Mouse (Mus musculus): ENCODE measurements around the gene Ankrd6. TPM values are rescaled to one million over a fixed set of nuclear protein-coding genes. Genes with fewer than 3 reads are reported as not detected.

The Ankrd6 gene
- total RNA-seq, 4 experiments from 2014 or later = 4.0 to 6.2 (median 5.1) TPM

DNA sequence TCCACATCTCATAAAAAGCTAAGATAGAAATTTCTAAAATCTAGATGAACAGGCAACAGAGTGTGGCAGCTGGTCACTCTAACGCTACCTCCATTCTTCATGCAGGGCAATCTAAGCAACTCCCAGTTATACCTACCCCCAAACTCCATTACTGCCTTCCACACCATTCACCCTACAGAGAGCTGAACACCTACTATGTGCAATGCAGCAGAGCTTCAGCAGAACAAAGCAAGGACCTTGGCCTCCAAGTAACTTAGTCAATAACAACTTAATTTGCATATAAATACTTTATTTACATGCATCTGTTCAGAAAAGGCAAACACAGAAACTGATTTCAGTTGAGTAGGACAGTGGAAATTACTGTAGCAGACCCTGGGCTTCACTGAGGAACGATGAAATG lies 44.7 kb downstream of the Ankrd6 start:
- no peak for DNase-seq (ENCODE audit: low spot score)

DNA sequence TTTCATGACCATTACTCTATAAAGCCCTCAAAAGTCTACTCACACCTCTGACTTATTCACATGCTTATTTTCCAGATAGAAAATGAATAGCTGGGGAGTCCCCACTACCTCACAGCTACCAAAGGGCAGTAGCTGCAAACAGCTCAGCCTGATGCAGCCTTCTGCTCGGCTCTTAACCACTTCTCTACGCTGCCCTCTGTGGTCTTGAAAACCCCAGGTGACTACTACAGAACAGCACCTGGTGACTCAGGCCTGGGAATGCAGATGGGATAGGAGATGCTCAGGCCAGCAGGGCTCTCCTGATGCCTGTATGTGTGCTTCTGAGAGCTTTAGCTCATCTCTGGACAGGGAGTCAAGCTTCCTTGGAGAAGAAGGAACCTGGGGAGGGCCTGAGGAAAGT lies 45.3 kb downstream of the Ankrd6 start:
- no peak for DNase-seq (ENCODE audit: low spot score)

- no peak for DNase-seq (ENCODE audit: low spot score)
These were observed 46.8 kb downstream of the Ankrd6 start for GRCm38 (mm10) chr4:32903826-32904225.

DNA sequence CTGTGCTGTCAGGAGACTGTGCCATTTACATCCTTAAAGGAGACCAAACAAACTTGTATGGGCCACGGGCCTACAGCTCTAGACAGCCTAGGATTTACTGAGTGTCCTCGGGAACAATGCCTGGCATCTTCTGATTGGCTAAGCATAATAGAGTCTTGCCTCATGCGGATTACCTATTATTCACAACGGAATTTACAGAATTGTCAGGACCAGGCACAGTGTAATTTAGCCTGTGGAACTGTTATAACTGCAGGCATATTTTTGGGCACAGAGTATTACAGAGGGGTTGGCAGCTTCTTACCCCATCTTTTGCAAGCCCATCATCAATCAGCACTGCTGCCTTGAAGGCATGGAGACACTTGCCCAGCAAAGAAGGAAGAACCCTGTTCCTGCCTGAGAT lies 51.6 kb downstream of the Ankrd6 start:
- no peak for DNase-seq (ENCODE audit: low spot score)

DNA sequence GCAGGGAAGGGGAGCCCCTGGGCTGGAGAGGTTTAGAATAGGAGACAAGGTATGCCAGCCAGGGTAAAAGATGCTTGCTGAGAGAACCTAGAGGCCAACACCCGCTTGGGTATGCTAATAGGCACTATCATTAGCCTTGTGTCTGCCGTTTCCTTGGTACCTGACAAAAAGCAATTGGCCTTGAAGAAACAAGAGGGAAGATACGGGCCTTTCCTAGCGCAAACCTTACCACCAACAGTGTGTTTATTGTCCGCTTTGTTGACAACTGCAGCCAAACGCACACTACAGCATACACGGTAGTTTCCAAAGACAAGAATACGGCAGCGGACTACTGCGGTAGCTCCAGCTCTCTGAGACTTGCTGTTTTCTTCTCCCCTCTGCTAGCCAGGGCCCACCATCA lies 59.3 kb downstream of the Ankrd6 start:
- no peak for DNase-seq (ENCODE audit: low spot score)

DNA sequence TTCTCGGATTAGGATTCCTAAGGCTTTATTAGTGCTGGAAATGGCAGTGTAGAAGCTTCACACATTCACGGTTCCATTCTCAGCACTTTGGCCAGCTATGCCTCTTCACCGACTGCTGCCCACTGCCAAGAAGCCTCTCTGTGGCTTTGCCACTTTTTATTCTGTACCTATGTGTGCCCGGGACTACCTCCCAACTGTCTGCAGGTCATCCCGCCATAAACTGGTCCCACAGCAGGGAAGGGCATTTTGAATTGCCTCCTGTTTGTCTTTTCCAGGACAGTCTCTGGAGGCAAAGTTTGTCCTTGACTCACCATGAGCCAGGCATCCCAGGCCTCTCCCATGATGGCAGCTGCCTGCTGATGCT lies 59.9 kb downstream of the Ankrd6 start:
- no peak for DNase-seq (ENCODE audit: low spot score)

GRCm38 (mm10) chr4:32889996-32890734 lies 60.5 kb downstream of the Ankrd6 start:
- DNase-seq (ENCODE audit: low spot score) = peak; percentile 31

GRCm38 (mm10) chr4:32889246-32889645 lies 61.4 kb downstream of the Ankrd6 start:
- DNase-seq (ENCODE audit: low spot score) = peak; percentile 69

DNA sequence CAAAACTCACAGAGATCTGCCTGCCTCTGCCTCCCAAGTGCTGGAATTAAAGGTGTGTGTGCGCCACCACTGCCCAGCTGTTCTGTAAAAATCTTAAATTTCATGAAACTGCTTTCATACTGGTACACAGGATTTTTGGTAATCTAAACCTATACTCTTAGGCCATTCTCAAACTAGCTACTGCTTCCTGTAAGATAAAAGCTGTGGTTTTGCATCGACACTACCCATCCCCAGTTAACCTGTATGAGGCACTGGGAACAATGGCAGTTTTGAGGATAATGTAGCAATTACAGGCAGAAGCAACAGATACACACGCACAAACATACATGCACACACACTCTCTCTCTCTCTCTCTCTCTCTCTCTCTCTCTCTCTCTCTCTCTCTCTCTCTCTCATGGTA lies 64.2 kb downstream of the Ankrd6 start:
- DNase-seq (ENCODE audit: low spot score) = no peak

DNA sequence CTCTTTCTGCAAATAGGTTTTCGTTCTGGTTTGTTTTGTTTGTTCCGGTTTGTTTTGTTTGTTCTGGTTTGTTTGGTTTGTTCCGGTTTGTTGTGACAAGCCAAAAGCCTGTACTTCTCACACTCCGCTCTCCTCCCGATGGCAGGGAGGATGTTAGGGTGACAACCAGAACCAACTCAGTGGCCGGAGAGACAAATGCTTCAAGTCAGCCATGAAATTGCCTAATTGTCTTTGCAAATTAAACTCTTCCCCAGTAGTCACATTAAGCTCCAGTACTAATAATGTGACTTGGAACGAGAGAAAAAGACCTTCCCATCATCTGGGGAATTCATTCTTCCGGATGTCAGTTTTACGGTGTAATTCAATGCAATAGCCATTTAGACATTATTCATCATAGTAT lies 66.0 kb downstream of the Ankrd6 start:
- DNase-seq (ENCODE audit: low spot score) = no peak

- DNase-seq (ENCODE audit: low spot score) = no peak
These were observed 69.6 kb downstream of the Ankrd6 start for GRCm38 (mm10) chr4:32881001-32881400.

DNA sequence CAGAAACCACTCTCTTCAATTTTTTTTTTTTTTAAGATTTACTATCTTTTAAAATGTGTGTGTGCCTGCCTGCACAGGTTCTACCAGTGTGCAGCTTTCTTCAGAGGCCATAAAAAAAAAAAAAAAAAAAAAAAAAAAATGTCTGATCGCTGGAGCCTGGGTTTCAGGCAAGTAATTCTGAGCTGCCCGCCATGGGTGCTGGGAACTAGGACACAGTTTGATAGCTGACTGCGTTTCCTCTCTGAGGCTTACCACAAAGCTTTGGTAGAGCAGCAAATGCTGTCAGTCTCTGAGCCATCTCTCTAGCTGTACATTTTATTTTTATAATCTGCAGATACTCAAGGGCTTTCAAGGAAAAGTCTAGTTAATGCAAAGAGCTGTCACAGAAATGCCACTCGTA lies 76.0 kb downstream of the Ankrd6 start:
- no peak for DNase-seq (ENCODE audit: low spot score)

DNA sequence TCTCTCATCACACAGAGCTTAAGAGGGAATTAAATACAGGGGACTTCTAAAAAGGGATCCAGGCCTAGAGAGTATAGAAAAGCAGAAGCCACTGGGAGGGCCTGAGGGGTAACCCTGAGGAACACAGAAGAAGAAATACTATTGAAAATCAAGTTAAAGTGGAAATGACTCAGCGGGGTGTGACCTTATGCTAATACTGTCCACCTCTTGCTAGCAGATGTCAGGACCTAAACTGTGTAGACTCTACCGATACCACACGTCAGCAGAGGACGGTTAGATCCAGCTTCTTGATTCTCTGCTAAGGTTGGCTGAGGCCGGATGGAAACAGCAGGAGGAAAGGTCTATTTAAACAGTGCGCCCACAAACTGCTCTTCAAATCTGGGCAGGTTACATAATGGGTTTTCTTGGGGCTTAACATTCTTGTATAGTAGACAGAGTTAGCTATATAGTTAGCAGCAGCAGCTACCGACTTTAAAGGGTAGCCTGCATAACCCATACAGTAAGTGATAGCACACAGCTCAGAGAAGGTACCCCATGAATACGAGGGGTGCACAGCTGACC lies 78.4 kb downstream of the Ankrd6 start:
- no peak for DNase-seq (ENCODE audit: low spot score)

DNA sequence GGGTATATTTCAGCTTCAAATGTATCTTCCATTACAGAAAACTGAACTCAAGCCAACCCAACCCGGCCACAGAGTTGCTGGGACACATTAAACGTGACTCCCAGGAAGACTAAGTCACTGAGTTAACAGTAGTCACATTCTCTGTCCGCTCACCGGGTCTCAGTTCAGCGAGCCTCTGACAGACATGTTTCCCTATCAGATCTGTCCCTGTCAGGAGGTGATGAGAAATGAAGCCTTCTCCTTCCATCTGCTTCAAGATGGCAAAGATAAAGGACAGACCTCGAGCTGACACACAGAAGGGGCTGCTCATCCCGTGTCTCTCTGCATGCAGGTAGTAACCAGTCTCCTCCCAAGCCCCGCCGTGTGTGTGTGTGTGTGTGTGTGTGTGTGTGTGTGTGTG lies 81.3 kb downstream of the Ankrd6 start:
- no peak for DNase-seq (ENCODE audit: low spot score)

DNA sequence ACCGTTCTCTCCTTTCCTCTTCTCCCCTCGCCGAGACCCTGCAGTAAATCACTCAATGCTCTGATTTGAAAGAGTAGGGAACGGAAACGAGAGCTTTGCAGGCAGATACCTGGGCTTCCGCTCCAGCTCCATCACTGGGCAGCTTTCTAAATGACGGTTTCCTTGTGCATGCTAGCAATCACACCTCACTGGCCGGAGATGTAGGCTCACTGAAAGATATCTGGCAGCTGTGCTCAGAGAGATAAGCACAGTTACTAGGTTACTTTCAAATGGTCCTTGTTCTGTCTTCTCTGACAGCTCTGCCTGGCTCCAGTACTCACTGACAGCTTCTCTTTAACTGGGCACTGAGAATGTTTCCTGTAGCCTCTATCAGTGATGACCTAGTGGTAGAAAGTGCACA lies 81.8 kb downstream of the Ankrd6 start:
- no peak for DNase-seq (ENCODE audit: low spot score)

GRCm38 (mm10) chr4:32868437-32868836 lies 82.2 kb downstream of the Ankrd6 start:
- DNase-seq (ENCODE audit: low spot score) = no peak

GRCm38 (mm10) chr4:32867460-32867859 lies 83.2 kb downstream of the Ankrd6 start:
- DNase-seq (ENCODE audit: low spot score) = no peak

DNA sequence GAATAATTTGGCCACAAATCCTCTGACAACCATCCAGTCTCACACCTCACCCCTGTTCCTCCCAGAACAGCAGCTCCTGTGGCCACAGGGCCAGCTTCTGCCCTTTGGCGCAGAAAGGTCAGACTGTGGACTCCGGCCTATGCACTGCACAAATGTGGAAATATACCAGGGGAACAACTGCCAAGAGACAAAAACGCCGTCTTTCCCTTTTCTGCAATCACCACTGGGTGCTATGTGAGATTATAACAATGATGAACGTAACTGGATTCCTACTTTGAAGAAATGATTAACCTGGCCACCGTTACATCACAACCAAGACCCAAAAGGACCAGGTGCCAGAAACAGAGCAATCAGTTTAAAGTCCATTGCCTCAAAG lies 85.8 kb downstream of the Ankrd6 start:
- DNase-seq (ENCODE audit: low spot score) = no peak

DNA sequence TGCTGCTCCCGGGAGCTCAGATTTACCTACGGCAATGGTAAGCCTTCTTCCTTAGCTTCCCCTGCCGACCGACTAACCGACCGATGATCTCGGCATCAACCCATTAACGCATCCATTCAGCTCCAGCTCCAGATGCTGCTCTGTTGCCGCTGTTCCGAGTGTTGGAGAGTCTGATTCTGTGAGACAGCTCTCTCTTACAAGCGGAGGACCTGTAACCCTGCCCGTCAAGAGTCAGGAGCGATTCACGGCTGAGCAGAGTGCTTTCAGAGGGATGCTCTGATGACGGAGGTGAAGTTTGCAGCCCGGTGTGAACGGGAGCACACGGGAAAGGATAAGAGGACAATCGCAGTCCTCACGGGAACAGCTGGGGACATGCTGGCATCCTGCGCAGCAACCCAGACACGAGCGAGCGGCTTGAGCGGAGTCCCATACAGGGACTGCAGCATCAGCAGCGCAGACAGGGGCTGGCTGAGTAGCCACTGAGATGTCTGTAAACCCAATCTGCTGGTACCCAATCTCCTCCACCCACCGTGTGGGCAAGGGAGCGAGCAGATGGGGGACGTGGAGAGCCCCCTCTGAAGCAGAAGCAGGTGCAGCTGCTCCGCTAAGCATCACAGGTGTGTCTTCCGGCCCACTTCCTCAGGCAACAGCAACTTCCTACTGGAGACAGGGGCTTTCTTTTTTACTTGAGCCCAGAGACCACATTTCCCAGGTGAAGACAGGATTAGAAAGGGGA lies 86.3 kb downstream of the Ankrd6 start:
- DNase-seq (ENCODE audit: low spot score) = no peak

DNA sequence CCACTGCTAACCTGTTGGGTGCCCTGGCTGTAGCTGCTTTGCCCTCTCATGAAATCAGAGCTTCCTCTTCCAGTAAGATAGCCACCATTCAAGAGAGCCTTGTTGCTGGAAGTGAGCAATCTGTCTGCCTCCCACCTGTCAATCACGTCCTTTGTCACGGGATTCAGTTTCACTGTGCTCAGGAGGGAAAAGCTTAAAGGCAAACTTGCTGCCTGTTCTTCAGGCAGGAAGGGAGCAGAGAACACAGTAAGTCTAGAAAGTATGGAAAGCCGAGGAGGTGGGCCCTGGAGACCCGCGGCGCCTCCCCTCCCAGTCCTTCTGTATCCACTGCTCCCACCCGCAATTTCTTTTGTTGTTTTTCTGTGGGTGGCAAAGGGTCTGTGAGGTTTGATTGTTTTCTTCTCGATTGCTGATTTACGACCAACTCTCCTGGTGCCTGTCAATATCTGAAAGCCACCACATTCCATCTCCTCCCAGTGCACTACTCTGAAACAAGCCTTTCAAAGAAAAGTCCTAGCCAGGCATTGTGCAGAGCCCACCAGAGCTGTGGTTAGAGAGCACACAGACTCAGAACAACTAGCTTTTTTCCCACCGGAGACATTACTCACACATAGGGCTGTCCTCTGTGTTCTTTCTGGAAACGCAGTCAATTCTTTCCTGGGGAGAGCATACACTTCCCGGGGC lies 87.1 kb downstream of the Ankrd6 start:
- no peak for DNase-seq (ENCODE audit: low spot score)

DNA sequence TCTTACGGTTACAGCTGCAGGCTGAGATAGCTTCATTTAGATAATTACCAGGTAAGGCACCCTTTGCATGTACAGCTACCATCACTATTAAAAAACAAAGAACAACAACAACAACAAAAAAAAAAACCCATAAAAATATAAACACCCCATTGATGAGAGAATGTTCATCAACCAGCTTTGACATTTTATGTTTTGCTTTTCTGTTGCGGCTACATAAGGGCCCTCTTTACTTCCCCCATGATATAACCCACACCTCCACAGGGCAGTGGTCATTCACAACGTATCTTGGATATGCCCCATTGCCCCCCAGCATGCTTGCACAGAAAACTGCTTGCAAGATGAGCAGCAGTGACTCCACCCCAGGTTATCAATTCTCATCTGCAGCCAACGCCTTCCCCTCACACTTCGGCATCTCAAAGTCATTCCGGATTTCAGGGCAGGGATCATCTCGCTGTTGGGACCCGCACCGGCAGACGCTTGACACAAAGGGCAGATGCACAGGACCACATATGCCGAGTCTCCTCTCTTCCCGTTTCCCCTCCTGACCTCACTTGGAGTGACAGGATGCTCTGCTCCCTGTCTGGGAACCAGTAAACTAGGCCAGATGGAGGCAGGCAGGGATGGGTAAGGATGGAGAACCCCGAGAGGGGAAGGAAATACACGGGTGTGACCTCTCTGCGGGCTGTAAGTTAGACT lies 87.7 kb downstream of the Ankrd6 start:
- DNase-seq (ENCODE audit: low spot score) = no peak

All from heart, adult 8-10 months (tissue).